Mouse (Mus musculus) bone marrow macrophage, adult 2 months (primary cell): ENCODE results near the gene Cdh15.

Experiments
- CTCF ChIP-seq: IDR thresholded peaks from 2 replicates; pipeline ENCODE4 v1.5.1; 2012; ENCODE audit warnings: low read depth, mild to moderate bottlenecking, low read length, moderate library complexity
- POLR2A ChIP-seq: IDR thresholded peaks from 2 replicates; pipeline ENCODE4 v1.6.1; 2012; ENCODE audit warnings: mild to moderate bottlenecking, low read depth, low read length, borderline replicate concordance

GRCm38 (mm10) chr8:122854388-122854787 is 6.6 kb downstream of the Cdh15 start:
- TF ChIP-seq CTCF (no peak), POLR2A (no peak)
